Mouse (Mus musculus) lung, adult 2 months (tissue): ENCODE measurements around the gene Ift172. TPM values are rescaled to one million over a fixed set of nuclear protein-coding genes. Genes with fewer than 3 reads are reported as not detected.

Experiments used
- DNase-seq: peaks from one replicate; pipeline ENCODE4 v3.0.0; 2022
- H3K4me1 ChIP-seq: fragments of 200-500 bp; 2 replicates; pipeline ENCODE4 v1.6.1; 2011; ENCODE audit warnings: low read length; ENCODE audit not compliant: control insufficient read depth, insufficient read depth
- H3K4me3 ChIP-seq: fragments of 200-500 bp; replicated peaks from 2 replicates; pipeline ENCODE3; 2011; ENCODE audit warnings: low read depth, mild to moderate bottlenecking, control low read depth, low read length; ENCODE audit errors: extremely low read depth
- CTCF ChIP-seq: fragments of 200-500 bp; IDR thresholded peaks from 2 replicates; pipeline ENCODE4 v1.5.1; 2011; ENCODE audit warnings: mild to moderate bottlenecking, low read length, control low read depth; ENCODE audit not compliant: insufficient read depth
- POLR2A ChIP-seq: fragments of 200-500 bp; IDR thresholded peaks from 2 replicates; pipeline ENCODE4 v1.6.1; 2011; ENCODE audit warnings: low read depth, mild to moderate bottlenecking, control low read depth, low read length, borderline replicate concordance; ENCODE audit errors: extremely low read depth
- WGBS: fragments of 180-500 bp; shearing (Covaris S2); methylation state at CpG from one replicate; pipeline ENCODE4 v1.1.7; 2018; 5-methylcytosine and 5-hydroxymethylcytosine counted together
- polyA plus RNA-seq: library from polyadenylated mRNA; depleted of rRNA; stranded (reverse); fragments of >200 nt; gene quantifications from 2 replicates; pipeline ENCODE4 v1.2.3, GENCODE M21; 2012

The Ift172 gene
- polyA plus RNA-seq, 1 experiment, result 45.0 TPM

- WGBS, result 84% methylated on average over 6 of the region's 6 CpGs
- H3K4me3 ChIP-seq, result no peak overlapping the region
- no peak for TF ChIP-seq POLR2A
- no peak for TF ChIP-seq CTCF
- H3K4me1 ChIP-seq, result no peaks in the 10 kb centered on the region
- DNase-seq, result no peak
These were observed 23.2 kb downstream of the Ift172 start for GRCm38 (mm10) chr5:31267686-31268085.

DNA sequence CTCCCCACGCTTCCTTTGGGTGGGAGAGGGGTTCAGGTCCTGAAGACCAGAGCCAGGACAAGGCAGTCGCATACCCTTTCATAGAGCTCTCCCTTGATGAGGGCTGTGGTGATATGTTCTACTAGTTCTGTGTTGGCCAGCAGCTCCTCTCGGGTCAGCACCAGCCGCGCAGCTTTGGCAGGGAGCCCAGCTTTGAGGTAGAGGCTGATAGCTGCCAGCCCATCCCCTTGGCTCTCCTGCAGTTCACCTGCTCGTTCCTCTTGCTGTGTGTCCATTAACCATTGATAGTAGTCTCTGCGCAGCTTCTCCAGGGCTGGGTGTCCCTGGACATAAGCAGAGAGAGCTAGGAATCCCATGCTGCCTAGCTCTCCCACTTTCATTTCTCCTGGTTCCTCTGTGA is 24.8 kb downstream of the Ift172 start:
- H3K4me3 ChIP-seq, result no peak overlapping the region
- TF ChIP-seq POLR2A (no peak), CTCF (no peak)
- 80% methylated on average over 7 of the region's 7 CpGs for WGBS
- no peaks in the 10 kb centered on the region for H3K4me1 ChIP-seq
- no peak for DNase-seq

- H3K4me1 ChIP-seq, result peaks cover 8% of the 10 kb centered on the region
- no peak for TF ChIP-seq POLR2A
- TF ChIP-seq CTCF, result no peak
- WGBS, result 87% methylated on average over 11 of the region's 11 CpGs
- DNase-seq, result no peak
- H3K4me3 ChIP-seq, result no peak overlapping the region
These were observed 33.3 kb downstream of the Ift172 start for GRCm38 (mm10) chr5:31257616-31258015.

GRCm38 (mm10) chr5:31255971-31256370 is 34.9 kb downstream of the Ift172 start:
- DNase-seq, result no peak
- peaks cover 8% of the 10 kb centered on the region for H3K4me1 ChIP-seq
- H3K4me3 ChIP-seq, result no peak overlapping the region
- no peak for TF ChIP-seq POLR2A
- no peak for TF ChIP-seq CTCF
- WGBS, result 67% methylated on average over 2 of the region's 2 CpGs

- DNase-seq, result no peak
- TF ChIP-seq CTCF (no peak), POLR2A (no peak)
- WGBS, result 96% methylated on average over 2 of the region's 2 CpGs
- H3K4me1 ChIP-seq, result peaks cover 8% of the 10 kb centered on the region
- no peak overlapping the region for H3K4me3 ChIP-seq
These were observed 35.5 kb downstream of the Ift172 start for GRCm38 (mm10) chr5:31255381-31255780.

DNA sequence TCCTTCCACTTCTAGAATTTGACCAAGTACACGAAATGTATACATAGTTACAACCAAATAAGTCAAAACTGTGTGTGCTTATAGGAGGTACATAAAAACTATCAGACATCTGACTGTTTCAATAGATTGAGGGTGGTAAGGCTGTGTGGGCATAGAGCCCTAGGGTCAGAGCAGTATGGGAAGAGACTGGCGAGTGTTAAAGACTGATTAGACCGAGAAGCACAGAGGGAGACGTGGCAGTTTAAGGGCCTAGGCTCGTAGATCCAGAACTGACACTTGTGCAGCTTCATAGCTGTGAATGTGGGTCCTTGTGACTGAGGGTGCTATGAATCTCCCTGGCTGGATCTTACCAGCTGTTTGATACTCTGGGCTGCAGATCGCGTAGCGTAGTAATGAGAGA is 36.0 kb downstream of the Ift172 start:
- TF ChIP-seq CTCF (no peak), POLR2A (no peak)
- Histone ChIP-seq H3K4me3 (no peak overlapping the region), H3K4me1 (peaks cover 8% of the 10 kb centered on the region)
- 69% methylated on average over 8 of the region's 8 CpGs for WGBS
- DNase-seq, result no peak

DNA sequence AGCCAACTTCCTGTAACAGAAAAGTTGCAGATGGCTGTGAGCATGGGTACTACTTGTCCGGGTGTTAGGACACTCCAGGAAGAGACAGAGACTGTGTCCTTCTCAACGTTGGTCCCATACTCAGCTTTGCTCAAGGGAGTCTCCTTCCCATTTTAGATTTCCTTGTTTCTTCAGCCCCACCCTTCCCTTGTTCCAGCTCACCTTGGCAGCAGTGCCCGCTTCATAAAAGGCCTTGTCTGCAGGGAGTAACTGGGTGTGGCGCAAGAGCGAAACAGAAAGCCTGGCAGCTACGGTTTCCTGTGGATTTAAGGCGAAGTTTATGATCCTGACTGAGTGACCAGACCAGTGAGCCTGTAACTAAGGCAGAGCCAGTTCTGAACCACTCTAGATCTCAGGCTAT is 36.5 kb downstream of the Ift172 start:
- peak; percentile 65 for DNase-seq
- Histone ChIP-seq H3K4me1 (peaks cover 8% of the 10 kb centered on the region), H3K4me3 (no peak overlapping the region)
- TF ChIP-seq POLR2A (no peak), CTCF (no peak)
- WGBS, result 26% methylated on average over 7 of the region's 7 CpGs

DNA sequence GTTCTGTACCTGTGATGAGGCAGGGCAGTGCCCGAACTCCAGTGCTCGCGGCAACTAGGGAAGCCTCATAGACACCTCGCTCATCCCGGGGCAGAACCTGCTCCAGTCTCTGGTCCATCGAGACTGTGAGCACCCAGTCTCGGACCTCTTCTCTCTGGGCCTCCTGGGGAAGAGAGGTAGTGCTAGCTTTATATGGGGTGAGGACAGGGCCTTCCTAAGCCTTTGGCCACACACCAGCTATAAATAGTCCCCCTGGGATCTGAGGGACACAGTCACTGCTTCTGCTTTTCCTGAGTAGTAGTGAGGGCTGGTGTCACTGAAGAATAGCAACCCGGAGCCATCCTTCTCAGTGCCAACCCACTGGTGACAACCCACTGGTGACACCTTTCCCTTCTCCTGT is 37.1 kb downstream of the Ift172 start:
- TF ChIP-seq CTCF (no peak), POLR2A (no peak)
- H3K4me3 ChIP-seq, result no peak overlapping the region

GRCm38 (mm10) chr5:31252795-31253545 is 37.9 kb downstream of the Ift172 start:
- WGBS, result 78% methylated on average over 16 of the region's 16 CpGs
- TF ChIP-seq CTCF (no peak), POLR2A (no peak)
- DNase-seq, result no peak
- peaks cover 8% of the 10 kb centered on the region for H3K4me1 ChIP-seq
- H3K4me3 ChIP-seq, result no peak overlapping the region

More for the DNA sequence above, 37.1 kb downstream of the Ift172 start:
- peak; percentile 8 for DNase-seq
- H3K4me1 ChIP-seq, result peaks cover 8% of the 10 kb centered on the region
- 86% methylated on average over 8 of the region's 8 CpGs for WGBS

DNA sequence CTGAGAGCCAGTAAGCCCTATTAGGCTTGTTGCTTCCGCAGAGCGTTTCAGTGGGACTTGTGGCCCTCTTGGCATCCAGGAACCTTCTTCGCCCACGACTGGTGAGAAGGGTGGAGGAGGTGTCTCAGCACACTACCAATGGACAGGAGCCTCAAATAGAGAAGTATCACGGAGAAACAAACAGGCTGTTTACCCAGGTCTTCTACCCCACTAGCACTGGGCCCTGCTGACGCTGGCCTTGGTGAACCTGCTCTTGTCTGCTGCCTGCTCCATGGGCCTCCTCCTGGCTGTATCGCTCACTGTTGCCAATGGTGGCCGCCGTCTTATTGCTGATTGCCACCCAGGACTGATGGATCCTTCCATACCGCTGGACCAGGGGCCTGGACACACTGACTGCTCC is 38.8 kb downstream of the Ift172 start:
- Histone ChIP-seq H3K4me3 (peak overlapping the region; percentile 45), H3K4me1 (peaks cover 8% of the 10 kb centered on the region)
- no peak for TF ChIP-seq CTCF
- no peak for TF ChIP-seq POLR2A
- 63% methylated on average over 10 of the region's 10 CpGs for WGBS
- DNase-seq, result no peak
